Mouse (Mus musculus): Measurements from ENCODE around the gene Trpm6. TPM values are rescaled to one million over a fixed set of nuclear protein-coding genes. Genes with fewer than 3 reads are reported as not detected.
A peak's percentile ranks its signal among the peaks of the same experiment; 100 is the strongest.

The Trpm6 gene
- polyA plus RNA-seq, 1 experiment from 2014 or later, result 0.34 TPM

- H3K4me1 ChIP-seq, result no peaks in the 10 kb centered on the region
- H3K9ac ChIP-seq, result no peak overlapping the region
- H3K9me3 ChIP-seq, result no peaks in the 10 kb centered on the region
- no peak overlapping the region for H3K4me2 ChIP-seq
- WGBS, result 89% methylated on average over 4 of the region's 4 CpGs
- H3K27me3 ChIP-seq, result no peaks in the 10 kb centered on the region
- H3K4me3 ChIP-seq, result no peak overlapping the region
- ATAC-seq (ENCODE audit: insufficient number of reproducible peaks, insufficient read depth, low FRiP score, low TSS enrichment, low read depth), result no peak
- no peaks in the 10 kb centered on the region for H3K36me3 ChIP-seq
- H3K27ac ChIP-seq, result no peak overlapping the region
These were observed 96.6 kb downstream of the Trpm6 start for GRCm38 (mm10) chr19:18846336-18846735.

- no peak overlapping the region for H3K27ac ChIP-seq
- H3K4me3 ChIP-seq, result no peak overlapping the region
- no peaks in the 10 kb centered on the region for H3K4me1 ChIP-seq
- no peaks in the 10 kb centered on the region for H3K36me3 ChIP-seq
- H3K27me3 ChIP-seq, result no peaks in the 10 kb centered on the region
- H3K4me2 ChIP-seq, result no peak overlapping the region
- H3K9ac ChIP-seq, result no peak overlapping the region
- no peaks in the 10 kb centered on the region for H3K9me3 ChIP-seq
- ATAC-seq (ENCODE audit: insufficient number of reproducible peaks, insufficient read depth, low FRiP score, low TSS enrichment, low read depth), result no peak
- 56% methylated on average over 4 of the region's 4 CpGs for WGBS
These were observed 118.5 kb downstream of the Trpm6 start for GRCm38 (mm10) chr19:18868311-18868710.

GRCm38 (mm10) chr19:18872792-18873569 is 123.2 kb downstream of the Trpm6 start:
- Histone ChIP-seq H3K4me2 (no peak overlapping the region), H3K4me3 (no peak overlapping the region), H3K9me3 (no peaks in the 10 kb centered on the region), H3K27me3 (no peaks in the 10 kb centered on the region), H3K4me1 (no peaks in the 10 kb centered on the region), H3K9ac (no peak overlapping the region), H3K36me3 (no peaks in the 10 kb centered on the region), H3K27ac (no peak overlapping the region)
- ATAC-seq (ENCODE audit: insufficient number of reproducible peaks, insufficient read depth, low FRiP score, low TSS enrichment, low read depth), result no peak
- WGBS, result 46% methylated on average over 6 of the region's 6 CpGs

DNA sequence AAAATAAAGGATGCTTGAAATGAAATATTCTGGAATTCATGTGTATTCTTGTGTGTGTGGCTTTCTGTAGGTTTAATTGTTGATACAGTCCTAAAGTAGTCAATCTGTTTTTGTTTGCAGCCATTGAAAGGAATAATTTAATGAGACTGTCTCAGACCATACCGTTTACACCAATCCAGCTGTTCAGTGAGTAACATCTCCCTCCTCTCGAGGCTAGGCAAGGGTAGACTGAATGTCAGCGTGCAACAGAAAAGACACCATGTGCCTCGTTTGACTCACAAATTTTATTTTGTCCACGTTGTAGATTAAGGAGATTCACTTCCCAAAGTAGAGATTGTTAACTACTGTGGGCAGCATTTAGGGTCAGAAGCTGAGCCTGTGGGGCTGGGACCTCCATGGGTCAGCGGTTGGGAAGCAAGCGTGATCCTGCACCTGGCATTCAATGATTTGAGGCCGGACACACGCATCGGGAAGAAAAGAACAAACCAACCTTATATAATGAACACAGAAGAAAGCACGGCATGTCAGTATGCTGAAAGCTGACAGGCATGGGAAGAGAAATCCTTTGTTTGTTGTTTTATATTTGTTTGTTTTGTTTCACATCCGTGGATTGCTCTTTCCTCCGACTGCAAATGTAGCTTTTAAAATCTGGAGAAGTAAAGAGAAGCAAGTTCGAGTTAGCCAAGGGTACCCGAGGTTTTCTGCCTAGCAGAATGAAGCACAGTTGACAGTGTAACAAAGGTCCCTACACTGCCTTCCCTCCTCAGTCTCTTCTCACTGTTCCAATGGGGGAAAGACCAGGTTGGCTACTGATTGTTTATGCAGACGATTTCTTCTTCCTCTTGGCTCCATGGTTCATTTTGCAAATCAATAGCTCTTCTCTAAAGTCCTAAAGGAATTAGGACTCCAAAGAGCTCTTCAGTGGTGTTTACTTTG is 124.2 kb downstream of the Trpm6 start:
- Histone ChIP-seq H3K27me3 (no peaks in the 10 kb centered on the region), H3K9me3 (no peaks in the 10 kb centered on the region), H3K36me3 (no peaks in the 10 kb centered on the region), H3K4me3 (no peak overlapping the region), H3K4me2 (no peak overlapping the region), H3K9ac (no peak overlapping the region), H3K27ac (no peak overlapping the region), H3K4me1 (no peaks in the 10 kb centered on the region)
- 60% methylated on average over 16 of the region's 16 CpGs for WGBS
- no peak for ATAC-seq (ENCODE audit: insufficient number of reproducible peaks, insufficient read depth, low FRiP score, low TSS enrichment, low read depth)

GRCm38 (mm10) chr19:18879264-18879663 is 129.5 kb downstream of the Trpm6 start:
- 0 out of 2 replicates have a peak overlapping the region, but pooled peaks have one; percentile 9 for H3K27ac ChIP-seq
- no peak overlapping the region for H3K4me2 ChIP-seq
- H3K36me3 ChIP-seq, result no peaks in the 10 kb centered on the region
- 47% methylated on average over 4 of the region's 4 CpGs for WGBS
- no peaks in the 10 kb centered on the region for H3K9me3 ChIP-seq
- no peaks in the 10 kb centered on the region for H3K27me3 ChIP-seq
- no peaks in the 10 kb centered on the region for H3K4me1 ChIP-seq
- ATAC-seq (ENCODE audit: insufficient number of reproducible peaks, insufficient read depth, low FRiP score, low TSS enrichment, low read depth), result no peak
- no peak overlapping the region for H3K9ac ChIP-seq
- no peak overlapping the region for H3K4me3 ChIP-seq

DNA sequence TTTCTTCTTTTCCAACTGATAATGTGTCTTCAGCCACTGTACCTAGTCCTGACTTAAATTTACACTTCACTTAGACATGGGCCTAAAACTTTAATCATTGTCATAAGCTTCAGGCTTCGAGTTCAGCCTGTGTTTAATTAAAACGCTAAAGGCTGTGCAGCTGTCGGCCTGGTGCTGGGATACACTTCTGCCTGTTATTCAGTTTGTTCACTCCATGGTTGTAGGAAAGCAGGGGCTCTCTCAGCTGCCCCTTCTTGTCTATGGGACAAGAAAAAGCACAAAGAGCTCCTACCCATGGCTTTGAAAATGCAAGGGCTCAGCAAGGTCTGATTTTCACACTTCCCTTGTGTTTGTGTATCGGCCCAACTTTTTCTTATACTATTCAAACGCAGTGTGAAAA is 131.4 kb downstream of the Trpm6 start:
- Histone ChIP-seq H3K27me3 (no peaks in the 10 kb centered on the region), H3K4me1 (no peaks in the 10 kb centered on the region), H3K27ac (no peak overlapping the region), H3K9ac (no peak overlapping the region), H3K9me3 (no peaks in the 10 kb centered on the region), H3K4me3 (no peak overlapping the region), H3K4me2 (no peak overlapping the region), H3K36me3 (no peaks in the 10 kb centered on the region)
- WGBS, result 55% methylated on average over 5 of the region's 5 CpGs
- ATAC-seq (ENCODE audit: insufficient number of reproducible peaks, insufficient read depth, low FRiP score, low TSS enrichment, low read depth), result no peak

DNA sequence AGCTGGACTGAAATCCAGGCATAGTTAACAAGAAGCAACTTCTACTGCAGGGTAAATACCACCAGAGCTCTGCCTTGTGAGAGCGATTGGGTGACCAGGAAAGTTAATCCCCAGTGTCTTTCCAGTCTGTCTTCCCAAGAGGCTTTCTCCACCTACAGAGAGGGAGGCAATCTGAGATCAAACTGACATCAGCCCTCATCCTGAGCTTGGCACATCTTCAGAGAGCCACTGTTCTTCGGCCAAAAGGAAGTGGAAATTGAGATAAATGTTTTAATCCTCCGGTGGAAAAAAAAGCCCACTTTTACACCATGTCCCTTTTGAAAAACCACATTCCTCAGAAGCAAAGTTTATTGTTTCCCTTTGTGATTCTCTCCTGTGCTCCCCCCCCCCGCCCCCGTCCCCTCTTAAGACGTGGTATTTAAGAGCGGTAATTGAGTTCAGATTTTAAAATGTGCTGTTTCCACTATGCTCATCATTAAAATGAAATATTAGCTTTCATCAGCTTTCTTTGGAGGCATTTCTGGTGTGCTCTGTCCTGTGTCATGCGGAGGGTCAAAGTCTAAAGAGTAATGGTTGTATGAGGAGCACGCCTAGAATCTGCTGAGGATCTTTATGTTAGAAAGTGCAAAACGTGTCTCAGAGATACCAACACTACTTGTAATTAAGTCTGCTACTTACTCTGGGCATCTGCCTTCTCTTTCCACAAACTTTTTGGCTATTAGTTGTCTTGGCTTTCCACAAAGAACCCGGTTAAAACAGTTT is 138.0 kb downstream of the Trpm6 start:
- no peak overlapping the region for H3K9ac ChIP-seq
- WGBS, result 42% methylated on average over 11 of the region's 11 CpGs
- H3K4me3 ChIP-seq, result no peak overlapping the region
- H3K27me3 ChIP-seq, result no peaks in the 10 kb centered on the region; the same call in 1 of the 2 replicates
- no peaks in the 10 kb centered on the region for H3K36me3 ChIP-seq
- H3K9me3 ChIP-seq, result no peaks in the 10 kb centered on the region
- no peak overlapping the region for H3K4me2 ChIP-seq
- peaks cover 14% of the 10 kb centered on the region for H3K4me1 ChIP-seq
- ATAC-seq (ENCODE audit: insufficient number of reproducible peaks, insufficient read depth, low FRiP score, low TSS enrichment, low read depth), result no peak
- no peak overlapping the region for H3K27ac ChIP-seq

DNA sequence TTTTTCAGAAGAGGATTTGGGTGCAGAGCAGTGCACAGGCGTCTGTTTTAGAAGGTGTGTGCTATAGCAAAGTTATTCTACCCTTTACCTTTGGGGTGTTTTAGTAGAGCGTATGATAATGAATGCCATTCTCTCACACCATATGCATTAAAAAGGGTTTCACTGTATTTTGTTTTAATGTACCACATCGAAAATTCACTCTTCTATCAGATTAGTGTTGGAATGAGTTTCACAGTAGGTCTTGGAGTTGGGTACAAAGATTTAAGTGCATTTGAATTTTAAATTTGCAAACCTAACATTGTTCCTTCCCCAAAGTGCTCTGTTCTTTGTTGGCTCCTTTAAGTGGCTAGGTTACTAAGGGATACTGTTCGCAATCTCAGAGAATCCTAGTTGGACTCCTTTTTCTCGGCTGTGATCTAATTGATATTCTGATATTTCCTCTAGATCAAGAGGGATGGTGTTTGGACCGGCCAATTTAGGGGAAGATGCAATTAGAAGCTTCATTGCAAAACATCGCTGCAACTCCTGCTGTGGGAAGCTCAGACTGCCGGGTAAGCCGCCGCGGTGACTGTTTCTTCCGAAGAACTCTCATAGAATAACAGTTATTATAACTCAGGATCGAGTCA is 138.8 kb downstream of the Trpm6 start:
- WGBS, result 22% methylated on average over 13 of the region's 13 CpGs
- peak overlapping the region; percentile 12; the same call in 1 of the 2 replicates for H3K9ac ChIP-seq
- no peaks in the 10 kb centered on the region; the same call in 1 of the 2 replicates for H3K27me3 ChIP-seq
- ATAC-seq (ENCODE audit: insufficient number of reproducible peaks, insufficient read depth, low FRiP score, low TSS enrichment, low read depth), result no peak
- no peak overlapping the region for H3K27ac ChIP-seq
- H3K9me3 ChIP-seq, result no peaks in the 10 kb centered on the region
- peaks cover 14% of the 10 kb centered on the region for H3K4me1 ChIP-seq
- no peaks in the 10 kb centered on the region for H3K36me3 ChIP-seq
- peak overlapping the region; percentile 33 for H3K4me3 ChIP-seq
- H3K4me2 ChIP-seq, result peak overlapping the region; percentile 59

DNA sequence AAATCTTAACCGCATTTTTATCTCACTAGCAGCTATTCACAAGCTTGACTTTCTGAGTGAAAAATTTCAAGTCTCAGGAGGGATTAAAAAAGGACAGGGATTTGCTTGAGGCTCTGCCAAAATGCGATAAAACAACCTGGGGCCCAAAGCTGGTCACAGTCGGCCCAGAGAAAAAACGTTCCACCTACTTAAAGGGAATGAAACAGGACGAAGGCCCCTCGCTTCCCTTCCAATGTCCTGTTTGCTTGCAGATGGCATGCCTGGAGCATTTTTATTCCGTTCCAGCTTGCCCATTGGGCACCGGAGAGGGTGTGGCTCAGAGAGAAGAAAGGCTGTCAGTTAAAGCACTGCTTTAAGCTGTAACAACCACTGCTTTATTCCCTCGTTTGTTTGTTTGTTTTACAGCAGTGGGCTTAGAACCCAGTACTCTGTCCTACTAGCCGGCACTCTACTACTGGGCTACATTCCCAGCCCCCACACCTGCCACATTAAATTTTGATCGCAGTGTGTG is 139.4 kb downstream of the Trpm6 start:
- Histone ChIP-seq H3K9ac (peak overlapping the region; percentile 51; the same call in 1 of the 2 replicates), H3K27me3 (no peaks in the 10 kb centered on the region; the same call in 1 of the 2 replicates), H3K4me3 (peak overlapping the region; percentile 33), H3K4me2 (peak overlapping the region; percentile 59), H3K27ac (no peak overlapping the region), H3K4me1 (peaks cover 14% of the 10 kb centered on the region), H3K36me3 (no peaks in the 10 kb centered on the region), H3K9me3 (no peaks in the 10 kb centered on the region)
- WGBS, result 8% methylated on average over 11 of the region's 11 CpGs
- ATAC-seq (ENCODE audit: insufficient number of reproducible peaks, insufficient read depth, low FRiP score, low TSS enrichment, low read depth), result no peak

DNA sequence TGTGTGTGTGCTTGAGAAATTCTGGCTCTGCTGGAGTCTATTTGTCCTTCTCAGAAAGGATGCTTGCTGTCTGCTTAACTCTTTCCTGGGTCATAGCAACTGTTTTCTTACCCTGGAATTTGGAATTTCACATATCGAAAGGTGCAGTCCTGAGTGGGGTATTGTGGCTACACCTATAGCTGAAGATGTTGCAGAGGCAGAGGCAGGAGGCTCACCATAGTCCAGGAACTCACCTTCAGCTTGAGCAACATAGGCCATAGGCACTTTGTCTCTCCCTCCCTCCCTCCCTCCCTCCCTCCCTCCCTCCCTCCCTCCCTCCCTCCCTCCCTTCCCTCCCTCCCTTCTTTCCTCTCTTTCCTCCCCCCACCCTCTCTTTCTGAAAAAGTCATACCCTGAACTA is 139.8 kb downstream of the Trpm6 start:
- peak overlapping the region; percentile 59 for H3K4me2 ChIP-seq
- no peak overlapping the region for H3K27ac ChIP-seq
- no peaks in the 10 kb centered on the region for H3K36me3 ChIP-seq
- no peaks in the 10 kb centered on the region for H3K9me3 ChIP-seq
- no peak overlapping the region for H3K9ac ChIP-seq
- no peak overlapping the region for H3K4me3 ChIP-seq
- no peaks in the 10 kb centered on the region; the same call in 1 of the 2 replicates for H3K27me3 ChIP-seq
- 92% methylated on average over 1 of the region's 1 CpGs for WGBS
- H3K4me1 ChIP-seq, result peaks cover 14% of the 10 kb centered on the region
- ATAC-seq (ENCODE audit: insufficient number of reproducible peaks, insufficient read depth, low FRiP score, low TSS enrichment, low read depth), result no peak

DNA sequence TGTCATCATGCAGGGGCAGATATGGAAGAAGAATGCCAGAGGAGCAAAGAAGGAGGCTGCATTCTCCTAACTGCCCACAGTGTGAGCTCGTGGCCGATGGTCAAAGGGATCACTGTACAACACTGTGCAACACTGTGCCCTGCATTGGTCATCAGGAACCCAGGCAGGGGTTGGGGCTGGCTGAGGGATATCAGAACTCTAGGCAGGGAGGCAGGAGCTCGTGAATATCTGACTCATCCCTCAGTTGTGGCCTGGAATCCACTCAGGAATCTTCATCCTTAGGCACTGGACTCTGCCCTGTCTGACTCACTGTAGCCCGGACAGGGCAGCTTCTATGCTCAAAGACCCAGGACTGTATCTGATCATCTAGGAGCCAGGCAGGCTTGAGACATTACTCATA is 140.4 kb downstream of the Trpm6 start:
- no peak overlapping the region for H3K27ac ChIP-seq
- no peaks in the 10 kb centered on the region for H3K36me3 ChIP-seq
- ATAC-seq (ENCODE audit: insufficient number of reproducible peaks, insufficient read depth, low FRiP score, low TSS enrichment, low read depth), result no peak
- H3K9ac ChIP-seq, result no peak overlapping the region
- H3K4me1 ChIP-seq, result peaks cover 14% of the 10 kb centered on the region
- 77% methylated on average over 4 of the region's 4 CpGs for WGBS
- H3K4me3 ChIP-seq, result no peak overlapping the region
- no peak overlapping the region for H3K4me2 ChIP-seq
- H3K27me3 ChIP-seq, result no peaks in the 10 kb centered on the region; the same call in 1 of the 2 replicates
- H3K9me3 ChIP-seq, result no peaks in the 10 kb centered on the region
